Mouse (Mus musculus): ENCODE data around the gene Minar1. TPM values are rescaled to one million over a fixed set of nuclear protein-coding genes. Genes with fewer than 3 reads are reported as not detected.

The Minar1 gene
- total RNA-seq, 2 experiments from 2014 or later: 0.08 TPM; not detected in 1

GRCm38 (mm10) chr9:89600677-89601076, 22.2 kb downstream of the Minar1 start:
- intact Hi-C loops (cut with DNase I): no loop called here
- Histone ChIP-seq H3K4me3 (no peak overlapping the region), H3K27ac (no peak overlapping the region)
- TF ChIP-seq CTCF (IDR thresholded peaks at IDR 0.05): no peak
- no peak for DNase-seq

- no peak for DNase-seq
- TF ChIP-seq CTCF (IDR thresholded peaks at IDR 0.05): no peak
- Histone ChIP-seq H3K27ac (no peak overlapping the region), H3K4me3 (no peak overlapping the region)
- intact Hi-C loops (cut with DNase I): no loop called here
Measured at GRCm38 (mm10) chr9:89597071-89597470, 25.9 kb downstream of the Minar1 start.

GRCm38 (mm10) chr9:89596392-89596791, 26.5 kb downstream of the Minar1 start:
- no peak for TF ChIP-seq CTCF (IDR thresholded peaks at IDR 0.05)
- Histone ChIP-seq H3K4me3 (no peak overlapping the region), H3K27ac (no peak overlapping the region)
- intact Hi-C loops (cut with DNase I): no loop called here
- no peak for DNase-seq

- intact Hi-C loops (cut with DNase I): no loop called here
- Histone ChIP-seq H3K27ac (no peak overlapping the region), H3K4me3 (no peak overlapping the region)
- DNase-seq: no peak
- no peak for TF ChIP-seq CTCF (IDR thresholded peaks at IDR 0.05)
Measured at GRCm38 (mm10) chr9:89592391-89592790, 30.5 kb downstream of the Minar1 start.

GRCm38 (mm10) chr9:89578422-89578821, 44.5 kb downstream of the Minar1 start:
- no peak for TF ChIP-seq CTCF (IDR thresholded peaks at IDR 0.05)
- no peak for DNase-seq
- intact Hi-C loops (cut with DNase I): no loop called here
- H3K27ac ChIP-seq: no peak overlapping the region
- H3K4me3 ChIP-seq: no peak overlapping the region

GRCm38 (mm10) chr9:89552663-89553062, 70.3 kb downstream of the Minar1 start:
- no peak for DNase-seq
- Histone ChIP-seq H3K27ac (no peak overlapping the region), H3K4me3 (no peak overlapping the region)
- TF ChIP-seq CTCF (IDR thresholded peaks at IDR 0.05): no peak
- intact Hi-C loops (cut with DNase I): no loop called here

Other genes starting within 250 kb of the Minar1 start
- 10 to 100 TPM; 12.9 to 17.5 TPM for gene Tmed3, start 81.9 kb upstream of the Minar1 start, total RNA-seq (2021)
- gene Ankrd34c, start 115.3 kb upstream of the Minar1 start, total RNA-seq (2021): not detected